Mouse (Mus musculus): ENCODE measurements around the gene Hsp90ab1.

Gene Hsp90ab1

GRCm38 (mm10) chr17:45578843-45579242, 5.8 kb upstream of the Hsp90ab1 start:
- no peak for DNase-seq

- DNase-seq: peak; percentile 35 to 57
Observed at GRCm38 (mm10) chr17:45578242-45578641, 5.2 kb upstream of the Hsp90ab1 start.

- no peak for DNase-seq
Observed at GRCm38 (mm10) chr17:45575123-45575897, 2.2 kb upstream of the Hsp90ab1 start.

- DNase-seq: peak; percentile 74 to 81
Observed at GRCm38 (mm10) chr17:45574129-45574761, 1.2 kb upstream of the Hsp90ab1 start.

GRCm38 (mm10) chr17:45573780-45574123, 681 bp upstream of the Hsp90ab1 start:
- DNase-seq: peak; percentile 99

- DNase-seq: peak; percentile 81 to 90
Observed at GRCm38 (mm10) chr17:45572103-45573086, 676 bp downstream of the Hsp90ab1 start.

GRCm38 (mm10) chr17:45569999-45570398, 3.1 kb downstream of the Hsp90ab1 start:
- DNase-seq: no peak

GRCm38 (mm10) chr17:45568990-45569389, 4.1 kb downstream of the Hsp90ab1 start:
- DNase-seq: no peak

- no peak for DNase-seq
Observed at GRCm38 (mm10) chr17:45567162-45567601, 5.9 kb downstream of the Hsp90ab1 start.

GRCm38 (mm10) chr17:45566360-45567161, 6.5 kb downstream of the Hsp90ab1 start:
- no peak for DNase-seq

- no peak for DNase-seq
Observed at GRCm38 (mm10) chr17:45566031-45566359, 7.1 kb downstream of the Hsp90ab1 start.

- DNase-seq: no peak
Observed at GRCm38 (mm10) chr17:45565103-45565502, 8.0 kb downstream of the Hsp90ab1 start.

- peak in 1 of 2 experiments; percentile 60 for DNase-seq
Observed at GRCm38 (mm10) chr17:45564531-45565084, 8.5 kb downstream of the Hsp90ab1 start.

- DNase-seq: peak; percentile 92 to 96
Observed at GRCm38 (mm10) chr17:45563655-45564530, 9.2 kb downstream of the Hsp90ab1 start, which contains the start of gene Slc35b2. Slc35b2 (plus strand) TSS chr17:45563874.

GRCm38 (mm10) chr17:45563216-45563615, 9.9 kb downstream of the Hsp90ab1 start:
- DNase-seq: no peak

GRCm38 (mm10) chr17:45559732-45560525, 13.1 kb downstream of the Hsp90ab1 start:
- no peak for DNase-seq

- no peak for DNase-seq
Observed at GRCm38 (mm10) chr17:45557998-45558862, 14.8 kb downstream of the Hsp90ab1 start.

GRCm38 (mm10) chr17:45557246-45557824, 15.7 kb downstream of the Hsp90ab1 start:
- no peak for DNase-seq
